Mouse (Mus musculus) bone marrow macrophage, adult 2 months (primary cell): ENCODE results near the gene Mfsd7a.

Source experiments
- CTCF ChIP-seq: IDR thresholded peaks from 2 replicates; pipeline ENCODE4 v1.5.1; 2012; ENCODE audit warnings: low read depth, mild to moderate bottlenecking, low read length, moderate library complexity
- POLR2A ChIP-seq: IDR thresholded peaks from 2 replicates; pipeline ENCODE4 v1.6.1; 2012; ENCODE audit warnings: mild to moderate bottlenecking, low read depth, low read length, borderline replicate concordance

GRCm38 (mm10) chr5:108405460-108405859 is 43.2 kb downstream of the Mfsd7a start:
- TF ChIP-seq CTCF (no peak), POLR2A (no peak)
